Mouse (Mus musculus) limb, embryonic 15.5 days (tissue): ENCODE results near the gene Gm5431. TPM values are rescaled to one million over a fixed set of nuclear protein-coding genes. Genes with fewer than 3 reads are reported as not detected.

Experiments
- ATAC-seq: fragments of 200-750 bp; cut with Nextera tagmentation; 2 replicates; pipeline ENCODE4 v1.8.0; 2017; ENCODE audit warnings: low read depth, moderate TSS enrichment; ENCODE audit not compliant: insufficient number of reproducible peaks, low FRiP score, low TSS enrichment
- H3K27ac ChIP-seq: fragments of 300-500 bp; sonication (generic); 2 replicates; pipeline ENCODE4 v1.5.1; 2015; ENCODE audit warnings: moderate library complexity, mild to moderate bottlenecking, inconsistent platforms
- H3K27me3 ChIP-seq: fragments of 300-500 bp; sonication (generic); 2 replicates; pipeline ENCODE4 v1.6.1; 2015; ENCODE audit warnings: inconsistent platforms
- H3K36me3 ChIP-seq: fragments of 300-500 bp; sonication (generic); 2 replicates; pipeline ENCODE4 v1.6.1; 2015; ENCODE audit warnings: inconsistent platforms
- H3K4me1 ChIP-seq: fragments of 300-500 bp; sonication (generic); 2 replicates; pipeline ENCODE4 v1.6.1; 2015; ENCODE audit warnings: inconsistent platforms
- H3K4me2 ChIP-seq: fragments of 300-500 bp; sonication (generic); 2 replicates; pipeline ENCODE4 v1.6.1; 2015; ENCODE audit warnings: mild to moderate bottlenecking, inconsistent platforms
- H3K4me3 ChIP-seq: fragments of 300-500 bp; sonication (generic); 2 replicates; pipeline ENCODE4 v1.5.1; 2015; ENCODE audit warnings: mild to moderate bottlenecking, inconsistent platforms
- H3K9ac ChIP-seq: fragments of 300-500 bp; sonication (generic); 2 replicates; pipeline ENCODE4 v1.6.1; 2015; ENCODE audit warnings: inconsistent platforms
- H3K9me3 ChIP-seq: fragments of 300-500 bp; sonication (generic); 2 replicates; pipeline ENCODE4 v1.6.1; 2016; ENCODE audit warnings: inconsistent platforms
- WGBS: fragments of 180-500 bp; shearing (Covaris S2); methylation state at CpG from one replicate; pipeline ENCODE4 v1.1.7; 2015; 5-methylcytosine and 5-hydroxymethylcytosine counted together
- polyA plus RNA-seq: library from polyadenylated mRNA; unstranded; fragments of >200 nt; fragmentation: Nextera tagmentation; extraction: Ambion mirVana; gene quantifications from 2 replicates; pipeline ENCODE4 v1.2.1, GENCODE M21; 2015

Gm5431 gene
- polyA plus RNA-seq, 1 experiment from 2014 or later, result 0.33 TPM

DNA sequence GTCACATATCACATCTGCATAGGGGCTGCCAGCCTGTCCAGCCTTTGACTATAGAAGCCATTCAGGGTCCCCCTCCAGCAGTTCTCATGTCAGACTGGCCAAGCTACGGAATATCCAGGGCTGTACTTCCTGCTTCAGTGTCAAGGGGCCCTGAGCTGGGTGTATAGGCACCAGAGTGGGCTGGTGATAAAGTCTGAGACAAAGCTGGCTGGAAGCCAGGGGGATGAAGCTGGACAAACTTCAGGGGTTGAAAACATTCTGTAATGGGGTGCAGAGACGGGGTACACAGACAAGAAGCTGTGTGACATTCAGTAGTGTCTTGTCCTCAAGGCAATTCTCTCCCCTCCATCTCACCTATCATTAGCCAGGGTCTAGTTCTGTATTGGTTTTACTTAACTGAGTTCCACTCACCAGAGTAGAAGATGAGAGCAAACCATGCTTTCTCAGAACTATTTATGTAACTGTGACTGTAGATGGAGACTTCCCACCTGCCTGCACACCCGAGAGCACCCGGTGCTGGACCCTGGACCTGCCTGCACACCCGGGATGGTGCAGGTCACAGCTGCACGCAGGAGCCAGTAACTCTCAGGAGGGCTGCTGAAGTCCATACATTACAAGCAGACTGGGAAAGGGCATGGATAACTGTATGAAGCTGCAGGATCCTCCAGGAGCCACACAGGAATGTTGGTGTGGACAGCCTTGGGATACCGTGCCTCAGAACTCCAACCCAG lies 32.5 kb downstream of the Gm5431 start:
- H3K9me3 ChIP-seq, result no peaks in the 10 kb centered on the region
- H3K27ac ChIP-seq, result no peak overlapping the region
- WGBS, result 64% methylated on average over 7 of the region's 7 CpGs
- no peaks in the 10 kb centered on the region for H3K27me3 ChIP-seq
- no peak; the same call in 1 of the 2 replicates for ATAC-seq
- no peak overlapping the region; the same call in 1 of the 2 replicates for H3K4me3 ChIP-seq
- peak overlapping the region; percentile 69; the same call in 1 of the 2 replicates for H3K4me2 ChIP-seq
- no peaks in the 10 kb centered on the region for H3K36me3 ChIP-seq
- H3K4me1 ChIP-seq, result peaks cover 20% of the 10 kb centered on the region
- no peak overlapping the region for H3K9ac ChIP-seq

- H3K27me3 ChIP-seq, result no peaks in the 10 kb centered on the region
- no peak overlapping the region for H3K4me3 ChIP-seq
- H3K36me3 ChIP-seq, result no peaks in the 10 kb centered on the region
- H3K9me3 ChIP-seq, result no peaks in the 10 kb centered on the region
- ATAC-seq, result no peak
- no peak overlapping the region for H3K9ac ChIP-seq
- H3K27ac ChIP-seq, result no peak overlapping the region
- no peak overlapping the region for H3K4me2 ChIP-seq
- WGBS, result 93% methylated on average over 9 of the region's 9 CpGs
- H3K4me1 ChIP-seq, result peaks cover 8% of the 10 kb centered on the region
Observed at GRCm38 (mm10) chr11:48866481-48866880, 35.5 kb downstream of the Gm5431 start.

- 91% methylated on average over 3 of the region's 3 CpGs for whole genome bisulfite sequencing
- Histone ChIP-seq H3K9me3 (no peaks in the 10 kb centered on the region), H3K4me3 (no peak overlapping the region), H3K4me1 (0 out of 2 replicates have a peak, but pooled peaks cover 1% of the 10 kb centered on the region), H3K27ac (no peak overlapping the region), H3K9ac (no peak overlapping the region), H3K36me3 (no peaks in the 10 kb centered on the region), H3K4me2 (no peak overlapping the region), H3K27me3 (peaks cover 11% of the 10 kb centered on the region)
- ATAC-seq, result no peak
Observed at GRCm38 (mm10) chr11:48863808-48864207, 38.2 kb downstream of the Gm5431 start.

DNA sequence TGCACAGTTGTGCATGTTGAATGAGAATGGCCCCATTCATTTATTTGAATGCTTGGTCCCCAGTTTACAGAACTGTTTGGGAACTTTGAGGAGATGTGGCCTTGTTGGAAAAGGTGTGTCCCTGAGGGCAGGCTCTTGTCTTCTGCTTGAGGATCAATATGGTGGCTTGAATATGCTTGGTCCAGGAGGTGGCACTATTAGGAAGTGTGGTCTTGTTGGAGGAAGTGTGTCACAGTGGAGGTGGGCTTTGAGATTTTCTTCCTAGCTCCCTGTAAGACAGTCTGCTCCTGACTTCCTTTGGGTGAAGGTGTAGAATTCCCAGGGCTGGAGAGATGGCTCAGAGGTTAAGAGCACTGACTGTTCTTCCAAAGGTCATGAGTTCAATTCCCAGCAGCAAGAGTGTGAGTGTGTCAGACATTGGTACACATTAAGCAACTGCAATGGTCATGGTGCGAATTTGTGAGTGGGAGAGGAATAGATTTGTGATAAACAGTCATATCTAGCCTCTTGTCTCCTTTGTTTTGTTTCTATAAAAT lies 39.2 kb downstream of the Gm5431 start:
- 78% methylated on average over 1 of the region's 1 CpGs for WGBS
- H3K4me2 ChIP-seq, result no peak overlapping the region
- H3K9me3 ChIP-seq, result no peaks in the 10 kb centered on the region
- H3K36me3 ChIP-seq, result no peaks in the 10 kb centered on the region
- no peak overlapping the region for H3K27ac ChIP-seq
- no peak overlapping the region for H3K9ac ChIP-seq
- H3K27me3 ChIP-seq, result peaks cover 11% of the 10 kb centered on the region
- peaks cover 10% of the 10 kb centered on the region for H3K4me1 ChIP-seq
- H3K4me3 ChIP-seq, result no peak overlapping the region
- ATAC-seq, result no peak

DNA sequence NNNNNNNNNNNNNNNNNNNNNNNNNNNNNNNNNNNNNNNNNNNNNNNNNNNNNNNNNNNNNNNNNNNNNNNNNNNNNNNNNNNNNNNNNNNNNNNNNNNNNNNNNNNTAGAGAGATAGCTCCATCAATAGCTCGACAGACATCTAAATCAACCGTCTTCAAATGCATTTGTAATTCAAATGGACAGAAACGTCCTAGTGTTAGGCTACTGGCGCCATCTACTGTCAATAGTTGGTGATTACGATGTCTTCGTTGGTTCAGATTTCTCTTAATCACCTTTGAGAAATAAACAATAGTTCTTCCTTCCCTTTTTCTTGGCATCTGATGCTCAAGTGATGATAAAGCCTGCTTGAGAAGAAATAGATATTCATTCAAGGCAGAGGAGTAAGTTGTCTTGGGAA lies 43.0 kb downstream of the Gm5431 start:
- ATAC-seq, result no peak
- peaks cover 11% of the 10 kb centered on the region for H3K27me3 ChIP-seq
- no peaks in the 10 kb centered on the region for H3K9me3 ChIP-seq
- no peak overlapping the region for H3K27ac ChIP-seq
- H3K4me2 ChIP-seq, result peak overlapping the region; percentile 64; the same call in 1 of the 2 replicates
- no peak overlapping the region for H3K9ac ChIP-seq
- H3K36me3 ChIP-seq, result no peaks in the 10 kb centered on the region
- WGBS, result under 1% methylated on average over 6 of the region's 6 CpGs
- H3K4me1 ChIP-seq, result peaks cover 28% of the 10 kb centered on the region
- peak overlapping the region; percentile 60; the same call in 1 of the 2 replicates for H3K4me3 ChIP-seq

DNA sequence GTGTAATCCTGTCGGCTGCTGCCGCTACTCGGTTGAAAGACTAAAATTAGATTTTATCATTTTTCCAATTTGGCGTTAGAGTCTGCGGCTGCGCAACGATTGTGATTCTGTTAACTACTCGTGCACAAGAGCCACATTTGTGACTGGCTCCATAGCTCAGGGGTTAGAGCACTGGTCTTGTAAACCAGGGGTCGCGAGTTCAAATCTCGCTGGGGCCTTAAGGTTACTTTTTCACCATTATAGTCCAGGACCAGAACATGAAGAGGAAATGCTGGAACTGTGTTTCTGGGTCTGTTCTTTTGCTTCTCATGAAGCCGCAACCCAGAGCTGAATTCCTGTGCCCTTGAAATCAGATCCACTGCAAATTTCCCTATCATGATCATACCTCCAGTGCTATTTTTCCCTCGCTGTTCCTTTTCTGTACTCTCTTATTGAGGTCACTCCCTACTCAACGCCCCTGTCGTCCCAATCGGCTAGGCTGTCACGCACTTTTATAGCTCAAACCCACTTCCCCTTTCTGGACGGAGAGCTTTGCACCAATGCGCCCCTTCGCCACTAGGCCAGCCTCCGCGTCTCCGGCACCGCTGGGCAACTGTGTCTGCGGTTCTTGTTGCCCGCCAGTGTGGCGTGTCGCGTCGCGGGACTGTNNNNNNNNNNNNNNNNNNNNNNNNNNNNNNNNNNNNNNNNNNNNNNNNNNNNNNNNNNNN lies 48.4 kb downstream of the Gm5431 start:
- Histone ChIP-seq H3K36me3 (no peaks in the 10 kb centered on the region), H3K4me2 (peak overlapping the region; percentile 83), H3K4me1 (peaks cover 34% of the 10 kb centered on the region), H3K27ac (peak overlapping the region; percentile 34; the same call in 1 of the 2 replicates), H3K27me3 (no peaks in the 10 kb centered on the region; the same call in 1 of the 2 replicates), H3K4me3 (peak overlapping the region; percentile 60), H3K9ac (0 out of 2 replicates have a peak overlapping the region, but pooled peaks have one; percentile 35), H3K9me3 (no peaks in the 10 kb centered on the region)
- ATAC-seq, result peak; percentile 53; the same call in 1 of the 2 replicates
- WGBS, result under 1% methylated on average over 31 of the region's 31 CpGs

DNA sequence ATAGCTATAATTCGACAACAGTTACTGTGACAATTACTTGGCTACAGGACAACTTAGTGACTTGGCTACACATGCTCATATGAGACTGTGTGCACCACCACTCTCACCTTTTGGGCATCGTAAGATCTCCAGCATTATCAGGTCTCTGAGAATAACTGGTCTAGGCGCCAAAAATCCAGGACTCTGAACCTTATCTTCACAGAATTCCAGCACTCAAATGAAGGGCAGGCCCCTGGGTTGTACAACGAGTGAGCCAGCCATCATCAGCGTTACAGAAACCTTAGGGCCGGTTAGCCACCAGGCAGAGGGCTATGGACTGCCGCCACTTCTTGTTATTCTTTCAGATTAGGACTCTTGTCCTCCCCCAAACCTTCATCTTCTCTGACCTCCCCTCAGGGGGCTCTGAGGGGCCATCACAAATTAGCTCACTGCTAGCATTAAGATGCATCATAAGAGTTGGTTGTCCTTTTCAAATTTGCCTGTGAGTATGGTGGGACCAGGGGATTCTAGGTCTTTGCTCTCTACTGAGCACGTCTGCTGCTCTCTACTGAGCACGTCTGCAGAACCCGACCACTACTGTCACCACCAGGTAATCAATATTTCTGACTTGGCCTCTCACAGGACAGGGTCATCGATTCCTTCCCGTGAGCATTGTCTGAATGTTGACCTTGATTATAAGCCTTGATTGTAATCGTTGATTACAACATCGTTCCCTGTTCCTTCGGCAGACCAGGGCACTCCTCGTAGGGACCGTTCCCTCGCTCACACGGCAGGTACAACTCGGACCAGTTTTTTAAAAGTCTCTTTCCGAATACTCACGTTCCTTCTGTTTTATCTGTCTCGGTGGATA lies 49.2 kb downstream of the Gm5431 start:
- Histone ChIP-seq H3K27me3 (no peaks in the 10 kb centered on the region), H3K4me3 (peak overlapping the region; percentile 60), H3K36me3 (no peaks in the 10 kb centered on the region), H3K4me2 (peak overlapping the region; percentile 83), H3K4me1 (peaks cover 28% of the 10 kb centered on the region), H3K9me3 (no peaks in the 10 kb centered on the region), H3K9ac (peak overlapping the region; percentile 37; the same call in 1 of the 2 replicates), H3K27ac (peak overlapping the region; percentile 34; the same call in 1 of the 2 replicates)
- ATAC-seq, result no peak; the same call in 1 of the 2 replicates
- 8% methylated on average over 23 of the region's 23 CpGs for WGBS

GRCm38 (mm10) chr11:48852190-48852589 lies 49.8 kb downstream of the Gm5431 start:
- H3K9ac ChIP-seq, result no peak overlapping the region
- peaks cover 24% of the 10 kb centered on the region for H3K4me1 ChIP-seq
- H3K4me3 ChIP-seq, result peak overlapping the region; percentile 60; the same call in 1 of the 2 replicates
- WGBS, result 78% methylated on average over 4 of the region's 4 CpGs
- H3K36me3 ChIP-seq, result no peaks in the 10 kb centered on the region
- H3K27ac ChIP-seq, result no peak overlapping the region
- H3K4me2 ChIP-seq, result no peak overlapping the region
- no peaks in the 10 kb centered on the region for H3K27me3 ChIP-seq
- H3K9me3 ChIP-seq, result no peaks in the 10 kb centered on the region
- ATAC-seq, result no peak

GRCm38 (mm10) chr11:48851270-48851995 lies 50.6 kb downstream of the Gm5431 start:
- no peak overlapping the region for H3K9ac ChIP-seq
- ATAC-seq, result no peak
- no peaks in the 10 kb centered on the region for H3K36me3 ChIP-seq
- 76% methylated on average over 4 of the region's 4 CpGs for WGBS
- no peak overlapping the region for H3K4me2 ChIP-seq
- H3K4me1 ChIP-seq, result peaks cover 20% of the 10 kb centered on the region
- H3K4me3 ChIP-seq, result no peak overlapping the region
- H3K27ac ChIP-seq, result no peak overlapping the region
- H3K27me3 ChIP-seq, result no peaks in the 10 kb centered on the region
- no peaks in the 10 kb centered on the region for H3K9me3 ChIP-seq

GRCm38 (mm10) chr11:48850240-48850639 lies 51.8 kb downstream of the Gm5431 start:
- WGBS, result 60% methylated on average over 2 of the region's 2 CpGs
- no peak overlapping the region for H3K4me2 ChIP-seq
- H3K4me3 ChIP-seq, result no peak overlapping the region
- peaks cover 20% of the 10 kb centered on the region for H3K4me1 ChIP-seq
- no peak for ATAC-seq
- no peaks in the 10 kb centered on the region for H3K27me3 ChIP-seq
- H3K9ac ChIP-seq, result no peak overlapping the region
- no peaks in the 10 kb centered on the region for H3K36me3 ChIP-seq
- H3K9me3 ChIP-seq, result no peaks in the 10 kb centered on the region
- H3K27ac ChIP-seq, result no peak overlapping the region

GRCm38 (mm10) chr11:48846881-48847280 lies 55.1 kb downstream of the Gm5431 start:
- H3K9me3 ChIP-seq, result no peaks in the 10 kb centered on the region
- H3K9ac ChIP-seq, result no peak overlapping the region
- H3K36me3 ChIP-seq, result no peaks in the 10 kb centered on the region
- no peak for ATAC-seq
- H3K4me3 ChIP-seq, result no peak overlapping the region
- H3K4me2 ChIP-seq, result no peak overlapping the region
- H3K27ac ChIP-seq, result no peak overlapping the region
- 64% methylated on average over 5 of the region's 5 CpGs for WGBS
- H3K27me3 ChIP-seq, result no peaks in the 10 kb centered on the region
- H3K4me1 ChIP-seq, result no peaks in the 10 kb centered on the region
